In genomic region chr4:65126451-65127290, GRCm38 (mm10) we compare ENCODE assay signal across 8 mouse cellular contexts. TPM values are rescaled to one million over a fixed set of nuclear protein-coding genes. Genes with fewer than 3 reads are reported as not detected.
DNase-seq lines count a peak whose midpoint lies in the region; ATAC-seq lines count a peak whose summit lies in the region.

No protein-coding gene starts in this region.

- ATAC-seq in heart, embryonic 13.5 days (ENCODE audit: extremely low read depth, insufficient number of reproducible peaks, low FRiP score, low TSS enrichment), result 0 out of 2 replicates have a peak, but pooled peaks have one; percentile 22

- peaks cover 28% of the 10 kb centered on the region for H3K4me1 ChIP-seq in heart, embryonic 13.5 days

- 7% methylated on average over 23 of the region's 23 CpGs for WGBS in heart, embryonic 13.5 days

- H3K4me2 ChIP-seq in heart, embryonic 13.5 days, result peak overlapping the region; percentile 88

- peak; percentile 45 for DNase-seq in ovary, postnatal 36 days (ENCODE audit: low spot score)
- DNase-seq in ovary, postnatal 10 days (ENCODE audit: low spot score), result no peak
- DNase-seq in embryo, embryonic 10.5 days (ENCODE audit: low spot score), result peak; percentile 57
- DNase-seq in kidney, postnatal 10 days, result peak; percentile 86
- DNase-seq in mesoderm, embryonic 11.5 days (ENCODE audit: low read depth, low spot score), result peak; percentile 37
- DNase-seq in urinary bladder, postnatal 4 days (ENCODE audit: low spot score in 2 of 2), result peak; percentile 44 to 77
- no peak for DNase-seq in thymus, postnatal 25 days

- peak overlapping the region; percentile 76 for H3K27ac ChIP-seq in heart, embryonic 13.5 days (replicated peaks)

- H3K27me3 ChIP-seq in heart, embryonic 13.5 days (replicated peaks), result peaks cover 20% of the 10 kb centered on the region

- peak overlapping the region; percentile 84 for H3K9ac ChIP-seq in heart, embryonic 13.5 days

- peak overlapping the region; percentile 68 for H3K4me3 ChIP-seq in heart, embryonic 13.5 days

- no peaks in the 10 kb centered on the region for H3K36me3 ChIP-seq in heart, embryonic 13.5 days

- H3K9me3 ChIP-seq in heart, embryonic 13.5 days, result no peaks in the 10 kb centered on the region

RNA-seq across cellular contexts. Expression of gene Pappa, which starts 2.7 kb away (rescaled TPM):
- 0.73 and 0.80 TPM in 2 replicates for polyA plus RNA-seq in heart, embryonic 13.5 days (2015; fragmentation: Nextera tagmentation; extraction: Ambion mirVana)

Comparison
In these comparisons a context has a peak if more than half of its experiments do, and no peak if none do; other contexts are left out.
1. DNase-seq: peak in ovary, postnatal 36 days (single experiment), embryo, embryonic 10.5 days (single experiment), kidney, postnatal 10 days (single experiment), mesoderm, embryonic 11.5 days (single experiment) and urinary bladder, postnatal 4 days (2 of 2); none in ovary, postnatal 10 days (single experiment) and thymus, postnatal 25 days (single experiment).